Mouse (Mus musculus): ENCODE measurements around the gene Adamtsl3.
"Not testable (repeated sequence)": the region's sequence is repeated elsewhere in the genome, so short reads cannot be mapped to it uniquely, and the experiment has no call there.

The Adamtsl3 gene

GRCm38 (mm10) chr7:82361127-82361526, 25.6 kb downstream of the Adamtsl3 start:
- no peak for DNase-seq (ENCODE audit: low spot score in 2 of 2)

DNA sequence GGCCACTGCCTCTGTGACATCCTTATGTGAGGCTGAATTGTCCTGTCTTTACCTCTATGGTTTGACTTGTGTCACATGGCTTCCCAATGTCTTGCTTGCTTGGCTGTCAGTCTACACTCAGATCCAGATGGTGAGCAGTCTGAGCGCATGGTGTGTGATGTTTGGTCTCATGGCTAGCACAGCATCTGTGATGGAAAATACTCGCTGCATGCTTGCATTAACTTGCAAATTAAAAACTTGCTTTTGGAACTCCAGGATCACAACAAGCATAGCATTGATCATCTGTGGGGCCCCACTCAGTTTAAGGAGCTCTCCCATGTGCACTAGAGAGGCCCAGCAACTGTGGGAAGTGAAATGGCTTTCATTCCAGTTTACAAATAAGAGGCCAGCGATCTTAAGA, 29.1 kb downstream of the Adamtsl3 start:
- DNase-seq (ENCODE audit: low spot score in 2 of 2): no peak

DNA sequence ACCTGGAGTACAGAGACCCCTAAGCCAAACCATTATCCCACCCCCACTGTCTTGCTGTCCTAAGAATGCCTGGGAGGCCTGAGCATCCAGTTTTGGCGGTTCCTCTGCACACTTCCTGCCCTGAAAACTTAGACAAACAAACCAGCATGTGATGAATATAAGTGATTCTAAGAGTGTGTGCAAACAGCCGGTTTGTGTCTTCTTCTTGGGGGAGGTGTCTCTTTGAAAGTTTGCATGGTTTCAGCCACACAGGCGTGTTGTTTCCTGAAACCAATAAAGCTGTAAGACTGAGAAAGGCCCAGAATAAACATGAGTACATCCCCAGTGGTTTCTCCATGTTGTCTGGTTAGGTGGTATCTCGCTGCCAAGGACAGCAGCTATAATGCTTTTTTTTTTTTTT, 30.6 kb downstream of the Adamtsl3 start:
- DNase-seq (ENCODE audit: low spot score in 2 of 2): no peak

DNA sequence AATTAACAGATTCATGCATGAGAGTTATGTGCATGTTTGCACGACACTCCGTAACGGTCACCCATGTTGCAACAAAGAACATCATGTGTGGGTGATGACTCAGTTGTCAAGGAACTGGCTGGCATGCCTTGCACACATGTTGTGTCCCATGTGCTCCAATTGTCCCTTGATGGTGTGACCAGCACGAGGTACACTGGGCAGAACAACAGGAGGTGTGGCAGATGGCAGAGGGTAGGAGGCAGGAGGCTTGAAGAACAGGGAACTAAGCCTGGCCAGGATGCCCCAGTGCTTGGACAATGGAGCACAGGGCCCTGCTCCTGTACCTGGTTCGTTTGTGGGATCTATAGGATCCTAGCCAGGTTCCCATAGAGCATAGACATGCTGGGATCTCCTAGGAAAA, 31.0 kb downstream of the Adamtsl3 start:
- DNase-seq (ENCODE audit: low spot score in 2 of 2): no peak

GRCm38 (mm10) chr7:82368047-82368446, 32.6 kb downstream of the Adamtsl3 start:
- no peak for DNase-seq (ENCODE audit: low spot score in 2 of 2)

DNA sequence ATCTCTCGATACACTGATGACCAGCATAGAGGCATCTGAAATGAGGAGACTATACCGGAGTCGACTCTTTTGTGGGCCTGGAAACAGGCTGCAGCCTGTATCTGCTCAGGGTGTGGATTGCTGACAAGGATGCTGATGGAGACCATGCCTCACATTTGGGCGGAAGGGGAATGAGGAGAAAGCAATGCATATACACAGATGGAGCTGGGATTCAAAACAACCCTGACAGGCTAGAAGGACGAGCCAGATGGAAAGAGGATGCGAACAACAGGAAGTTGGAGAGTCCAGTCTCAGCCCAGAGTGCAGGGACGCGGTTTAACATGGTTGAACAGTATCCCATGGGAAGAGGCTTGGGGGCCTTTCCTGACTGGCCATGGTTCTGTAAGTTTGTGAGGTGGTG, 34.6 kb downstream of the Adamtsl3 start:
- DNase-seq (ENCODE audit: low spot score in 2 of 2): no peak

- no peak for DNase-seq (ENCODE audit: low spot score in 2 of 2)
Observed at GRCm38 (mm10) chr7:82371411-82371810, 35.9 kb downstream of the Adamtsl3 start.

GRCm38 (mm10) chr7:82378311-82378710, 42.8 kb downstream of the Adamtsl3 start:
- DNase-seq (ENCODE audit: low spot score in 2 of 2): no peak

DNA sequence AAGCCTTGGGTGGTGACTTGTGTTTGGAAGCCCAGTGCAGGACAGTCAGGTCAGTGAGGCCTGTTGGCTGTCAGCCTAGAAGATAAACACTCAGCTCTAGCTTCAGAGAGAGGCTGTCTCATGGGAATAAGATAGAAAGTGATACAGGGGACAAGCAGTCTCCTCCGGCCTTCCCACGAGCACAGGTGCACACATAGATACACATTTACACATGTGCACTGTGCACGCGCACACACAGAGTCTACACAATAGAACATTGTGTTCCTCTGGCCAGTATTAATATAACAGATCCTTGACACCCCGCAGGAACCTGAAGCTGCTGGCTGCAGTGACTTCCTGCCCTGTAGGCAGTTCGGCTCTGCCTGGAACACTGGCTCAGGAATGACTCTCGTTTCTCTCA, 44.3 kb downstream of the Adamtsl3 start:
- no peak for DNase-seq (ENCODE audit: low spot score in 2 of 2)

- DNase-seq (ENCODE audit: low spot score in 2 of 2): no peak
Observed at GRCm38 (mm10) chr7:82382843-82383535, 47.5 kb downstream of the Adamtsl3 start.

GRCm38 (mm10) chr7:82383536-82383848, 48.0 kb downstream of the Adamtsl3 start:
- DNase-seq (ENCODE audit: low spot score in 2 of 2): no peak

DNA sequence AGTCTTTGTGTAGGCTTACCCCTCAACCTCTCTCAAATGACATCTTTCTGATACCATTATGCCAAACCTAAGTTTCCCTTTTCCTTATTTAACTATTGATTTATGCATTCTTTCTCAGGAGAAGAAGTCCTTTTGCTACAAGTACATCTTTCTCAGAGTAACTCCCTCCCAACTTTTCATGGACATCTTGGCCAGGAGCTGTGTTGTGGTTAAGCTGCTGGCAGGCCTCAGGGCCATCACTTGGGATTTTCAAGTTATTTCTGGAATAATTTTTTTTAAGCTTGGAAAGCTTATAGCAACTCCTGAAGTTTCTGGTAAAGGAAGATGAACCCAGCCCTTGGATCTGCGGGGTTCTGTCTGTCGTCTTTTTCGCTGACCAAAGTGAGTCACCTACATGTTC, 51.6 kb downstream of the Adamtsl3 start:
- DNase-seq (ENCODE audit: low spot score in 2 of 2): no peak

GRCm38 (mm10) chr7:82394435-82395186, 59.1 kb downstream of the Adamtsl3 start:
- DNase-seq (ENCODE audit: low spot score in 2 of 2): no peak

DNA sequence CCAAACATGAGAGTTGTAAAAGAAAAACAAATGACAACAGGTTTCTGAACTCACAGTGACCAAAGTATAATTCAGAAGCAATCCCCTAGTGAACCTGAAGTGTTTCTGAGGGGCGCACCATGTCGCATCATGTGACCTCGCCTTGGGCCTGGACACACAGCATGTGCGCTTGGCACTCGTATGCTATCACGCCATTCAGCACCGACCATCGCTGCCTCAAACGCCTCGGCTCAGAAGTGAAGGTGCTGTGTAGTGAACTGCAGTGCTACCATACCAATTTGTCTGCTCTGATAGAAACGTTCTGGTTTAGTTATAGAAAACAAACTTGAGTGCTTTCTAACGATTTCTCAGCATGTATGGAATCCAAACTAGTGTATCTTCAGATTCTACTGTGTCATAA, 59.7 kb downstream of the Adamtsl3 start:
- no peak for DNase-seq (ENCODE audit: low spot score in 2 of 2)

- no peak for DNase-seq (ENCODE audit: low spot score in 2 of 2)
Observed at GRCm38 (mm10) chr7:82395751-82396512, 60.4 kb downstream of the Adamtsl3 start.

DNA sequence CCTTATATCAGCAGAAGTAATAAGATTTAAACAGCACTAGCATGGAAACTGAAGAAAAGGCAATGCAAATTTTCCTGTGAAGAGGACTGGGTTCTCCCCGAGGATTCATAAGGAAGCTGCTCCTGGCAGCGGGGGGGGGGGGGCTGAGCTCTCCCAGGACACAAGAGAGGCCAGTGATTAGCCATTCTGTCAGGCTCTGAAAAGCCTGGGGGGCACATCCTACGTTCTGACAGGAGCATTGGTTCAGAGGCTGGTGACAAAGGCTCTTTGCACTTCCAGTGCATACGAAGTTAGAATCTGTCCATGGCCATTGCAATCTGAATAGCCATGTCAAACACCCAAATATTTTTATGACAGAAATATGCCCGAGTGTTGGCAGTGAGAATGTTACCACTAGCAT, 61.4 kb downstream of the Adamtsl3 start:
- no peak for DNase-seq (ENCODE audit: low spot score in 2 of 2)

GRCm38 (mm10) chr7:82397632-82398031, 62.1 kb downstream of the Adamtsl3 start:
- DNase-seq (ENCODE audit: low spot score in 2 of 2): no peak

- DNase-seq (ENCODE audit: low spot score in 2 of 2): no peak
Observed at GRCm38 (mm10) chr7:82405466-82406045, 70.1 kb downstream of the Adamtsl3 start.

GRCm38 (mm10) chr7:82410966-82411365, 75.5 kb downstream of the Adamtsl3 start:
- no peak for DNase-seq (ENCODE audit: low spot score in 2 of 2)

DNA sequence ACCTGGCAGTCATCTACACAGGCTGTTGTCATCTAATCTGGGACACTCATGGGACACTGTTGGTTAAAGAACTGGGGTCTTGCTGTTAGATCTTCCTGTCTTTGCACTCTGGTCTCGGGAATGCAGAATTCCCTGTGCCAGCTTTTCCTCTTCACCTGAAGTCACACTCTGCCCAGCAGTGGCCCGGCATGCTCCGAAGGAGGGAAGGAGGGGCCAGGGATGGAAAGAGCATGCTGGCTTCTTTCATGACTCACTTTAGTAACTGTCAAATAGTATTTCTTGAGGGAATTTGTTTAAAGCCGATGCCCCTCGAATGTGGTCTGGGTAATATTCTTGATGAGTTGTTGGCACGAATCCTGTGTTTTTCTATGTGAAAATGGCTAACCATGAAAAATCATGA, 81.2 kb downstream of the Adamtsl3 start:
- DNase-seq (ENCODE audit: low spot score in 2 of 2): no peak

DNA sequence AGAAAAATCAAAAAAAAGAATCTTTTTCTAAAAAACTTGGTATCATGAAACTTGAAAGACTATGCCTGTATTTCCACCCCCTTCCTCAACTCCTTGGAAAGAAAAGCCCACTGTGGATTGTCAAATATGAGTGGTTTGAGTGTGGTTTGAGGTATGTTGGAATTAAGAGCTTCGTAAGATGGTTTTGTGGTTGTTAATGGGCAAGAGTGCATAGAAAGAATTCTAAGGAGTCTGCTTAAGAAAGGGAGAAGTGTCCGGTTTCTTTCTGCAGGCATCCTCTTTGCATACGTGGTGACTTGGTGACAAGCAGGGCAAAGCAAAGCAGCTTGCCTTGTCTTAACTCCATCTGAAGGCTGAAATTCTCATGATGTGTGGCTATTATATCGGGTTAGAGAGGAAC, 81.6 kb downstream of the Adamtsl3 start:
- no peak for DNase-seq (ENCODE audit: low spot score in 2 of 2)

DNA sequence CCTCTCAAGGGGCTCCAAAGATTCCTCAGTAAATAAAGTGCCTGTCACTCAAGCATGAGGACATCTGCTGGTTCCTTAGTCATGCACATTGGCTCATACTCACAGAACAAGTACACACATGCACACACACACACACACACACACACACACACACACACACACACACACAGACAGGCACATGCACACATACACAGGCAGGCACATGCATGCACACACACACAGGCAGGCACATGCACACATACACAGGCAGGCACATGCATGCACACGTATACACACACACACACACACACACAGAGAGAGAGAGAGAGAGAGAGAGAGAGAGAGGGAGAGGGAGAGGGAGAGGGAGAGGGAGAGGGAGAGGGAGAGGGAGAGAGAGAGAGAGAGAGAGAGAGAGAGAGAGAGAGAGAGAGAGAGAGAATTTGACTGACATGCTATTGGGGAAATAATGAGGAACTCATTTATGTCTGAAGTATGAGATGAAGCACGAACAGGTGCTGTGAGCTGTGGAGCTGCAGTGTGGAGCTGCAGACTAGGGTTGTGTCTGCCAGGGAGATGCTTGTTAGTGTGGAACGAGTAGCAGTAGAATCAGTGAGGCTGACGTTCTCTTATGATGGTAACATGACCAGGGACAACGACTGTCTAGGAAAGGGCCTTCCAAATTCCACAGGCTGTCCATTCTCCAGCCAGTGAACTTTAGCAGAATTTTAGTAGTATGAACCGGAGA, 85.0 kb downstream of the Adamtsl3 start:
- not testable (repeated sequence) for DNase-seq (ENCODE audit: low spot score in 2 of 2)
